Mouse (Mus musculus): ENCODE data around the gene Chd2.

DNA sequence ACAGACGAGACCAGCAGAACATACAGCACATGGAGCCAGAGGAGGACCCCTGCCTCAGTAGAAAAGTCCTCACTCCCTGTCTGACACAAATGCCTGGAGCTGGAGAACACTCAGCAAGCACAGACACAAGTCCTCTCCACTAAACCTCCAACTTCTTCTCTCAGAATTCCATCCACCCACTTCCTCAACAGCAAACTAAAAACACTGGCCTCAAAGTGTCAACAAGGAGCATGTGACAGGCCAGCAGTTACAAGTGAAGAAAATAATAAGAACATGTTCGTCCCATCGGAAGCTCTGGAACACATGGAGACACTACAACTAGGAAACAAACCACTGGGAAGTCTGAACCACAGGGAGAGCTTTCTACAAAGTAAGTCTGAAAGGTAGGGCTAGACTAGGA is 8.7 kb downstream of the Chd2 start:
- TF ChIP-seq POLR2A (IDR thresholded peaks at IDR 0.05; ENCODE audit: low read depth, low read length) = no peak
- no peak for TF ChIP-seq CTCF (IDR thresholded peaks at IDR 0.05; ENCODE audit: borderline replicate concordance, insufficient read depth, low read length)

Data from embryonic fibroblast, embryonic 13.5 days (primary cell).